Mouse (Mus musculus) myocyte (in vitro differentiated cells): ENCODE measurements around the gene Cdc42bpa. TPM values are rescaled to one million over a fixed set of nuclear protein-coding genes. Genes with fewer than 3 reads are reported as not detected.

Experiments used
- H3K27me3 ChIP-seq: one replicate; pipeline ENCODE4 v1.6.1; 2011; ENCODE audit not compliant: control insufficient read depth, insufficient read depth, insufficient read length
- H3K36me3 ChIP-seq: one replicate; pipeline ENCODE4 v1.6.1; 2011; ENCODE audit not compliant: control insufficient read depth, insufficient read depth
- H3K4me2 ChIP-seq: one replicate; pipeline ENCODE4 v1.6.1; 2011; ENCODE audit warnings: low read depth, control low read depth
- H3K4me3 ChIP-seq: one replicate; pipeline ENCODE4 v1.5.1; 2011; ENCODE audit warnings: mild to moderate bottlenecking, control low read depth, moderate library complexity
- H3K79me2 ChIP-seq: one replicate; pipeline ENCODE4 v1.6.1; 2011; ENCODE audit not compliant: control insufficient read depth, insufficient read depth
- H3ac ChIP-seq: one replicate; pipeline ENCODE4 v1.6.1; 2011; ENCODE audit not compliant: control insufficient read depth, insufficient read length
- E2F4 ChIP-seq: IDR thresholded peaks from one replicate; pipeline ENCODE4 v1.6.1; 2011; ENCODE audit warnings: mild to moderate bottlenecking, control low read depth, moderate library complexity; ENCODE audit not compliant: insufficient read depth
- MYOG ChIP-seq, 3 experiments: IDR thresholded peaks; one replicate each; pipeline ENCODE4 v1.6.1; 2011; ENCODE audit warnings: control low read depth in 2 of 3, low read depth in 2 of 3, mild to moderate bottlenecking in 2 of 3; ENCODE audit not compliant: insufficient read length in 2 of 3, control insufficient read depth in 1 of 3, insufficient read depth in 1 of 3
- REST ChIP-seq: IDR thresholded peaks from one replicate; pipeline ENCODE4 v1.6.1; 2011; ENCODE audit warnings: mild to moderate bottlenecking, control low read depth, moderate library complexity; ENCODE audit not compliant: insufficient read depth, insufficient read length
- TCF12 ChIP-seq: IDR thresholded peaks from one replicate; pipeline ENCODE4 v1.6.1; 2011; ENCODE audit warnings: mild to moderate bottlenecking, control low read depth; ENCODE audit not compliant: poor library complexity, insufficient read depth, severe bottlenecking
- polyA plus RNA-seq: library from polyadenylated mRNA; unstranded; fragments of >200 nt; fragmentation: generic; extraction: Trizol; gene quantifications from one replicate; pipeline ENCODE4 v1.2.1, GENCODE M21; 2012; ENCODE audit warnings: missing spikeins

The Cdc42bpa gene
- polyA plus RNA-seq, 1 experiment: 14.3 TPM

DNA sequence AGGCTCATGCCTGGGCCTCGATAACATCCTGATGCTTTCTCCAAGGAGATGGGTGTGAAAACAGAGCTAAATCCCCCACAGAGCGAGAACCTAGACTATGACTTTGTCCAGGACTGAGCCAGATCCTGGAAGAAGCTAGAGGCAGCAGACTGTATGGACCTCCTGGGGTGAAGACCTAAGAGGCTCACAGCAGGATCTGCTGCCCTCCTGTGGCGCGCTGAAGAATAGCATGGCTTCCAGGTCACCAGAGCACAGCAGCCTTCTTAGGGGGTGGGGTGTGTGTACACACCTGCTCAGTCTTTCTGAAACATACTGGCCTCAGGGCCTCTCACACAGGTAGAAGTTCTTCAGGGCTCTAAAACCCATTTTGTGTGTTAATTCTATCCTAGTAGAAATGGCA is 254.8 kb downstream of the Cdc42bpa start:
- Histone ChIP-seq H3K36me3 (no peaks in the 10 kb centered on the region), H3ac (no peak overlapping the region), H3K79me2 (no peaks in the 10 kb centered on the region), H3K4me2 (no peak overlapping the region), H3K4me3 (no peak overlapping the region), H3K27me3 (peaks cover 10% of the 10 kb centered on the region)
- no peak for TF ChIP-seq TCF12
- no peak for TF ChIP-seq E2F4
- no peak for TF ChIP-seq MYOG (IDR thresholded peaks at IDR 0.05; ENCODE audit: control insufficient read depth in 1 of 3, insufficient read depth in 1 of 3, insufficient read length in 2 of 3, low read depth in 2 of 3)
- no peak for TF ChIP-seq REST

Other genes with a start within 250 kb of the Cdc42bpa start
- 0.06 TPM for gene Kif28, start 215.2 kb upstream of the Cdc42bpa start, polyA plus RNA-seq
- gene Gm10518, start 157.1 kb upstream of the Cdc42bpa start, polyA plus RNA-seq: 0.04 TPM
- gene Ahctf1, start 156.8 kb upstream of the Cdc42bpa start, polyA plus RNA-seq: 6.6 TPM
- gene Coq8a, start 239.1 kb downstream of the Cdc42bpa start, polyA plus RNA-seq: 79.8 TPM